Mouse (Mus musculus) lung, embryonic 16.5 days (tissue): ENCODE data around the gene Hephl1. TPM values are rescaled to one million over a fixed set of nuclear protein-coding genes. Genes with fewer than 3 reads are reported as not detected.

Experiments used
- ATAC-seq: fragments of 200-750 bp; cut with Nextera tagmentation; 2 replicates; pipeline ENCODE4 v1.8.0; 2017; ENCODE audit warnings: low read depth, mild to moderate bottlenecking, moderate library complexity
- H3K27ac ChIP-seq: fragments of 300-500 bp; sonication (generic); 2 replicates; pipeline ENCODE4 v1.5.1; 2014; ENCODE audit warnings: mild to moderate bottlenecking, control low read depth, low read length
- H3K27me3 ChIP-seq: fragments of 300-500 bp; sonication (generic); 2 replicates; pipeline ENCODE4 v1.6.1; 2014; ENCODE audit warnings: low read depth, low read length, mixed read lengths; ENCODE audit not compliant: control insufficient read depth, insufficient read depth
- H3K36me3 ChIP-seq: fragments of 300-500 bp; sonication (generic); 2 replicates; pipeline ENCODE4 v1.6.1; 2014; ENCODE audit warnings: low read length; ENCODE audit not compliant: control insufficient read depth, insufficient read depth
- H3K4me1 ChIP-seq: fragments of 300-500 bp; sonication (generic); replicated peaks from 2 replicates; pipeline ENCODE4 v1.6.1; 2014; ENCODE audit warnings: low read length, mixed read lengths; ENCODE audit not compliant: control insufficient read depth, insufficient read depth
- H3K4me2 ChIP-seq: fragments of 300-500 bp; sonication (generic); 2 replicates; pipeline ENCODE4 v1.6.1; 2014; ENCODE audit warnings: low read depth, low read length, control low read depth
- H3K4me3 ChIP-seq: fragments of 300-500 bp; sonication (generic); 2 replicates; pipeline ENCODE4 v1.5.1; 2014; ENCODE audit warnings: mild to moderate bottlenecking, low read length, control low read depth
- H3K9ac ChIP-seq: fragments of 300-500 bp; sonication (generic); 2 replicates; pipeline ENCODE4 v1.6.1; 2014; ENCODE audit warnings: low read length, control low read depth
- H3K9me3 ChIP-seq: fragments of 300-500 bp; sonication (generic); 2 replicates; pipeline ENCODE4 v1.6.1; 2016; ENCODE audit warnings: low read length; ENCODE audit not compliant: control insufficient read depth
- WGBS: fragments of 180-500 bp; shearing (Covaris S2); extraction: QIAGEN DNeasy Blood & Tissue Kit; methylation state at CpG from one replicate; pipeline ENCODE4 v1.1.7; 2014; 5-methylcytosine and 5-hydroxymethylcytosine counted together
- polyA plus RNA-seq: library from polyadenylated mRNA; unstranded; fragments of >200 nt; fragmentation: Nextera tagmentation; extraction: Ambion mirVana; gene quantifications from 2 replicates; pipeline ENCODE4 v1.2.1, GENCODE M21; 2015

Gene Hephl1
- not detected in 2 replicates for polyA plus RNA-seq

GRCm38 (mm10) chr9:15112008-15112407 is at the start of gene Hephl1:
Gene Hephl1 (minus strand): TSS chr9:15112108.
- H3K27ac ChIP-seq: no peak within 1 kb of the TSS
- no peaks in the 10 kb centered on the region for H3K36me3 ChIP-seq
- H3K4me2 ChIP-seq: no peak within 1 kb of the TSS
- H3K27me3 ChIP-seq: no peaks in the 10 kb centered on the region
- no peaks in the 10 kb centered on the region for H3K9me3 ChIP-seq
- no peaks in the 10 kb centered on the region for H3K4me1 ChIP-seq
- no peak for ATAC-seq
- no peak within 1 kb of the TSS for H3K4me3 ChIP-seq
- no peak within 1 kb of the TSS for H3K9ac ChIP-seq
- WGBS: 66% methylated on average over 5 of the region's 5 CpGs

GRCm38 (mm10) chr9:15149246-15149926 is 37.5 kb upstream of the Hephl1 start:
- Histone ChIP-seq H3K4me3 (no peak overlapping the region), H3K4me2 (no peak overlapping the region), H3K27ac (no peak overlapping the region), H3K9me3 (no peaks in the 10 kb centered on the region), H3K9ac (no peak overlapping the region), H3K27me3 (no peaks in the 10 kb centered on the region), H3K36me3 (no peaks in the 10 kb centered on the region), H3K4me1 (no peaks in the 10 kb centered on the region)
- 49% methylated on average over 6 of the region's 6 CpGs for WGBS
- no peak for ATAC-seq

- Histone ChIP-seq H3K4me1 (no peaks in the 10 kb centered on the region), H3K9ac (no peak overlapping the region), H3K27ac (no peak overlapping the region), H3K36me3 (no peaks in the 10 kb centered on the region), H3K4me2 (no peak overlapping the region), H3K27me3 (no peaks in the 10 kb centered on the region), H3K4me3 (no peak overlapping the region), H3K9me3 (no peaks in the 10 kb centered on the region)
- ATAC-seq: no peak
- WGBS: 64% methylated on average over 1 of the region's 1 CpGs
Observed at GRCm38 (mm10) chr9:15140546-15140945, 28.6 kb upstream of the Hephl1 start.

- no peaks in the 10 kb centered on the region for H3K4me1 ChIP-seq
- H3K4me3 ChIP-seq: no peak overlapping the region
- H3K36me3 ChIP-seq: no peaks in the 10 kb centered on the region
- ATAC-seq: no peak
- no peak overlapping the region for H3K27ac ChIP-seq
- no peaks in the 10 kb centered on the region for H3K9me3 ChIP-seq
- no peak overlapping the region for H3K4me2 ChIP-seq
- H3K9ac ChIP-seq: no peak overlapping the region
- 90% methylated on average over 2 of the region's 2 CpGs for WGBS
- H3K27me3 ChIP-seq: no peaks in the 10 kb centered on the region
Observed at GRCm38 (mm10) chr9:15125897-15126296, 14.0 kb upstream of the Hephl1 start.

GRCm38 (mm10) chr9:15122431-15122830 is 10.5 kb upstream of the Hephl1 start:
- Histone ChIP-seq H3K9me3 (no peaks in the 10 kb centered on the region), H3K4me2 (no peak overlapping the region), H3K27me3 (no peaks in the 10 kb centered on the region), H3K36me3 (no peaks in the 10 kb centered on the region), H3K4me1 (no peaks in the 10 kb centered on the region), H3K4me3 (no peak overlapping the region), H3K27ac (no peak overlapping the region), H3K9ac (no peak overlapping the region)
- 59% methylated on average over 3 of the region's 3 CpGs for WGBS
- no peak for ATAC-seq

GRCm38 (mm10) chr9:15120841-15121358 is 9.0 kb upstream of the Hephl1 start:
- Histone ChIP-seq H3K4me2 (no peak overlapping the region), H3K36me3 (no peaks in the 10 kb centered on the region), H3K27me3 (no peaks in the 10 kb centered on the region), H3K4me1 (no peaks in the 10 kb centered on the region), H3K9ac (no peak overlapping the region), H3K27ac (no peak overlapping the region), H3K4me3 (no peak overlapping the region), H3K9me3 (no peaks in the 10 kb centered on the region)
- WGBS: 48% methylated on average over 7 of the region's 7 CpGs
- no peak for ATAC-seq

- H3K27me3 ChIP-seq: no peaks in the 10 kb centered on the region
- no peak overlapping the region for H3K4me2 ChIP-seq
- H3K9me3 ChIP-seq: no peaks in the 10 kb centered on the region
- H3K27ac ChIP-seq: no peak overlapping the region
- H3K36me3 ChIP-seq: no peaks in the 10 kb centered on the region
- H3K9ac ChIP-seq: no peak overlapping the region
- WGBS: 40% methylated on average over 5 of the region's 5 CpGs
- H3K4me3 ChIP-seq: no peak overlapping the region
- no peaks in the 10 kb centered on the region for H3K4me1 ChIP-seq
- ATAC-seq: no peak
Observed at GRCm38 (mm10) chr9:15120209-15120608, 8.3 kb upstream of the Hephl1 start.

- no peak overlapping the region for H3K27ac ChIP-seq
- H3K9me3 ChIP-seq: no peaks in the 10 kb centered on the region
- ATAC-seq: peak; percentile 28; the same call in 1 of the 2 replicates
- H3K36me3 ChIP-seq: no peaks in the 10 kb centered on the region
- no peaks in the 10 kb centered on the region for H3K4me1 ChIP-seq
- 12% methylated on average over 1 of the region's 1 CpGs for WGBS
- H3K27me3 ChIP-seq: no peaks in the 10 kb centered on the region
- H3K4me3 ChIP-seq: no peak overlapping the region
- H3K4me2 ChIP-seq: no peak overlapping the region
- no peak overlapping the region for H3K9ac ChIP-seq
Observed at GRCm38 (mm10) chr9:15119515-15119914, 7.6 kb upstream of the Hephl1 start.

GRCm38 (mm10) chr9:15116165-15116564 is 4.3 kb upstream of the Hephl1 start:
- ATAC-seq: no peak
- Histone ChIP-seq H3K4me2 (no peak overlapping the region), H3K36me3 (no peaks in the 10 kb centered on the region), H3K9ac (no peak overlapping the region), H3K4me3 (no peak overlapping the region), H3K4me1 (no peaks in the 10 kb centered on the region), H3K27ac (no peak overlapping the region), H3K27me3 (no peaks in the 10 kb centered on the region), H3K9me3 (no peaks in the 10 kb centered on the region)
- WGBS: 77% methylated on average over 2 of the region's 2 CpGs
